Mouse (Mus musculus) olfactory bulb, adult 2 months (tissue): ENCODE measurements around the gene Spink4.

ENCODE experiments used
- CTCF ChIP-seq: fragments of 200-500 bp; IDR thresholded peaks from 2 replicates; pipeline ENCODE4 v1.5.1; 2012; ENCODE audit warnings: low read depth, mild to moderate bottlenecking, low read length, moderate library complexity; ENCODE audit not compliant: insufficient read depth
- POLR2A ChIP-seq: fragments of 200-500 bp; IDR thresholded peaks from 2 replicates; pipeline ENCODE4 v1.6.1; 2012; ENCODE audit warnings: mild to moderate bottlenecking, low read depth, low read length, moderate library complexity; ENCODE audit not compliant: insufficient read depth

DNA sequence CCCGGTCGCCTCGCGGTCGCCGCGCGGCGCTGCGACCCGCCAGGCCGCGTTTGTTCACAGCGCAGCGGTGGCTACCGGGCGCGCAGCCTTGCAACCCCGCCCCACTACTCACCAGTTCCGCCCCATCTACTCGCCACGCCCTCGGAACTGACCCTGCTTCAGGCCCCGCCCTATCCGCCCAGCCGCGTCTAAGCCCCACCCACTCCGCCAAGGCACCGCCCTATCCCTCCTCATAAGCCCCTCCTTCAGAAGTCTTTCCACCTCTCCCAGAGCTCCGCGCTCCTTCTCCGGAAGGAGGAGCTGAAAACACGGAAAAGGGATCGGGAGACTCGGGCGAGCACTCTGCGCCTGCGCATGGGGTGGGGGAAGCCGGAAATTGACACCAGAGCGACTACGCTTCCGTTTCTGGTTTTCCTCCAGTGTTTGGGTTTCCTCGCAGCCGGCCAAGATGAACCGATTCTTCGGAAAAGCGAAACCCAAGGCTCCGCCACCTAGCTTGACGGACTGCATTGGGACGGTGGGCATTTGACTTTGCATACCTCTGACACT is 28.4 kb downstream of the Spink4 start, which contains the start of the genes Bag1 and Chmp5:
- TF ChIP-seq CTCF (no peak), POLR2A (peak; percentile 62; the same call in 1 of the 2 replicates)
